Mouse (Mus musculus): Measurements from ENCODE around the gene Zg16. TPM values are rescaled to one million over a fixed set of nuclear protein-coding genes. Genes with fewer than 3 reads are reported as not detected.

Zg16 gene
- polyA plus RNA-seq, 1 experiment from 2014 or later: not detected

DNA sequence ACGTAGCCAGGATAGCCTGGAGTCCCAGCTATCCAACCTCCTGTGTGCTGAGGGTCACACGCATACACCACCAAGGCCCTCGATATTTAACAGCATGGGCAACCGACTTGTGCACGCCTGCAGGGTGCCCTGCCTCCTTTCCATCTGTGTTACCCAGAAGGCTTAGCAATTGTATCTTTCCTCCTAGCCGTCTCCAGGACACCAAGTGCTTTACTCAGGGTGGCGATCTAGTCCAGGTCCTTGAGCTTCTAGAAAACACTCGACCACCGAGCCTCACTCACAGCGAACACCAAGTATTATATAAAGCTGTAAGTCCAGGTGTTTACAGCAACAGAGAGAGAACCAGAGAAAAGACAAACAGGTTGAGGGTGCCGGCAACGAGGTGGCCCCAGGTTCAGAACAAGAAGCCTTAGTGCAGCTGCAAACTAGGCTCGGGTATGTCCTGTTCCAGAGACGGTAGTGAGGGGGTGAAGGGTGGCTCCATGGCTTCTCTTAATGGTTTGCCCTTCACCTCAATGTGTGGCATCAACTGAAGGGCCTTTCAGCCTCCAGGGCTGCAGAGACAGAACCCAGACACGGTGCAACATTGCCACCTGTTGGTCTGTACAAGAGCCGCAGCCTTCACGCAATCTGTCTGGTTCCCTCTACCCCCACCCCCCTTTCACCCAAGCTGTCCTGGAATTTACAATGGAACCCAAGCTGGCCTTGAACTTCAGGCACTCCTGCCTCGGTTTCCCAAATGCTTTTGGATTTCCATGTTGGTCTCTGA is 23.3 kb upstream of the Zg16 start:
- H3K9ac ChIP-seq (ENCODE audit: low read length): no peak overlapping the region
- no peaks in the 10 kb centered on the region for H3K36me3 ChIP-seq (ENCODE audit: control insufficient read depth, insufficient read depth, low read length)
- H3K9me3 ChIP-seq (ENCODE audit: control insufficient read depth, low read length): no peaks in the 10 kb centered on the region
- no peak overlapping the region for H3K4me3 ChIP-seq (ENCODE audit: low read depth, low read length)
- no peaks in the 10 kb centered on the region for H3K4me1 ChIP-seq (ENCODE audit: control insufficient read depth, insufficient read depth, low read length)
- DNase-seq (ENCODE audit: low spot score) (peak; percentile 81), ATAC-seq (ENCODE audit: insufficient read depth, low FRiP score, low TSS enrichment) (no peak)
- no peak overlapping the region for H3K4me2 ChIP-seq (ENCODE audit: low read depth)
- H3K27ac ChIP-seq (ENCODE audit: low read depth, low read length): no peak overlapping the region
- WGBS: 55% methylated on average over 18 of the region's 18 CpGs
- H3K27me3 ChIP-seq (ENCODE audit: control insufficient read depth, insufficient read depth, low read length): no peaks in the 10 kb centered on the region

DNA sequence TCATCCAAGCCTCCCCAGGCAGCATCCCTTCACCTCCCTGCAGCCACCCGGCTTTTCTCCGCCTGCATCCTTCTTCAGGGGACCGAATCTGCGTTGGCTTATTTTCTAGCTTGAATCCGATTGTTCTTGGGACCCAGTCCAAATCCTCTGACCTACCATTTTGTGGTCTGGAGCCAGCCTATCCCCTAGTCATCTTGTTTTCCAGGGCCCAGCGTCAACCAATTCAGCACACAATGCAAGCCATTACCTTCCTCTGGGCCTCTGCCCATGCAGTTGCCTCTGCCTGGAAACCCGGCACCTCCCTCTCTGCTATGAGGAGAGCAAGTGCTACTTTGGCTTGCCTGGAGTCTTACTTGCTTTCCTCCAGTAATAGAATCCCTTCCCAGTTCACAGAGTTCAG is 18.4 kb upstream of the Zg16 start:
- H3K27ac ChIP-seq (ENCODE audit: low read depth, low read length): no peak overlapping the region
- no peak overlapping the region for H3K4me2 ChIP-seq (ENCODE audit: low read depth)
- no peaks in the 10 kb centered on the region for H3K27me3 ChIP-seq (ENCODE audit: control insufficient read depth, insufficient read depth, low read length)
- H3K4me1 ChIP-seq (ENCODE audit: control insufficient read depth, insufficient read depth, low read length): no peaks in the 10 kb centered on the region
- no peak overlapping the region for H3K9ac ChIP-seq (ENCODE audit: low read length)
- H3K36me3 ChIP-seq (ENCODE audit: control insufficient read depth, insufficient read depth, low read length): no peaks in the 10 kb centered on the region
- no peak for ATAC-seq (ENCODE audit: insufficient read depth, low FRiP score, low TSS enrichment)
- H3K9me3 ChIP-seq (ENCODE audit: control insufficient read depth, low read length): no peaks in the 10 kb centered on the region
- H3K4me3 ChIP-seq (ENCODE audit: low read depth, low read length): no peak overlapping the region
- 74% methylated on average over 7 of the region's 7 CpGs for WGBS
- no peak for DNase-seq (ENCODE audit: low spot score)

DNA sequence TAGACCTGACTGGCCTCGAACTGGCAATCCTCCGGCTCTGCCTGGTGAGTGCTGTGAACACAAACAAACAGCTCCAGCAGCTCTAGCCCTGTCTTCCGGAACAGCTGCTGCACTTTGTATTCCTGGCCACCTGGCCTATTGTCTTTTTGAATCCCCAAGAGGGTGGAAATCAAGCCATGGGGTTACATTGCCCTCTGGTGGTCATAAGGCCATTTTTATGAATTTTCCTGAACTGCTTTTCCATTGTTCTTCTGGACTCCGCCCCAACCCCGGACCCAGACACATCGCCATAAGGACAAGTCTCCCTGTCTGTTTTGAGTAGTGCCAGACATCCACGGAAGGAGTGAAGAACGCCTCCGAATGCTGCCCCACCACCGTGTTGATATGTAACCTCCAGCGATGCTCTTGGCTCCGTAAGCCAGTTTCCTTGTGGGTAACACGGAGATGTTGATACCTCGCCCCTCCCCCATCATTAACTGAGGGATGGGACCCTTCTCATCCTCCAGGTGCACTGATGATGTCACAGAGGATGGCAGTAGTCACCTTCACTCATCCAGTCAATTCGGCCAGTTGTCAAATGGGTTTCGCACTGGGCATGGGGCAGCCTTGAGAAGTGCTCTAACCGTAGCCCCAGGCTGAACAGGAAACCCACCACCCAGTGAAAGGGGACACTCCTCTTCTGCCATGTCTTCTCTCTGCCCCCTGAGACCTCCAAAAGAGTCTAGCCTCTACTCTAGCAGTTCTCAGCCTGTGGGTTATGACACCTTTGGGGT is 17.6 kb upstream of the Zg16 start:
- peak overlapping the region; percentile 36 for H3K4me2 ChIP-seq (ENCODE audit: low read depth)
- WGBS: 19% methylated on average over 17 of the region's 17 CpGs
- H3K9me3 ChIP-seq (ENCODE audit: control insufficient read depth, low read length): no peaks in the 10 kb centered on the region
- H3K9ac ChIP-seq (ENCODE audit: low read length): peak overlapping the region; percentile 56
- no peaks in the 10 kb centered on the region for H3K4me1 ChIP-seq (ENCODE audit: control insufficient read depth, insufficient read depth, low read length)
- peak; percentile 76 for ATAC-seq (ENCODE audit: insufficient read depth, low FRiP score, low TSS enrichment)
- no peak overlapping the region; the same call in 1 of the 2 replicates for H3K27ac ChIP-seq (ENCODE audit: low read depth, low read length)
- no peaks in the 10 kb centered on the region for H3K36me3 ChIP-seq (ENCODE audit: control insufficient read depth, insufficient read depth, low read length)
- H3K27me3 ChIP-seq (ENCODE audit: control insufficient read depth, insufficient read depth, low read length): no peaks in the 10 kb centered on the region
- peak overlapping the region; percentile 24; the same call in 1 of the 2 replicates for H3K4me3 ChIP-seq (ENCODE audit: low read depth, low read length)
- DNase-seq (ENCODE audit: low spot score): peak; percentile 85

DNA sequence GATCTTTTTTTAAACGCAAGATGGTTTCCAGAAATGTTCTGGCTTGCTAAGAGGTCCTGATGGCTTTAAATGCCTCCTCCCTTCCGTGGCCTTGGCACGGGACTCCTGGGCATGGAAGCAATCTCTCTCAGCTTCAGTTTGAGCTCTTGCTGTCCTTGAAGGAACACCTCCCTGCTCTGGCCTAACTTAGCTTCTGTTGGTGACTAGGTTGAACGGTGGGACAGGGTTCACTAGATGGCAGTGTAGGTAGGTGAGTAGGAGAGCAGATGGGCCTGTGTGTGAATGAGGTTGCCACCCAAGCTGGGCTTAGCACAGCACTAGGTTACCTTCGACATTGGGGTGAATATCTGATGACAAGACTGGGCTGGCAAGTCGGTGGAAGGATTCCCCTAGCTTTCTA is 16.8 kb upstream of the Zg16 start:
- H3K4me3 ChIP-seq (ENCODE audit: low read depth, low read length): no peak overlapping the region
- ATAC-seq (ENCODE audit: insufficient read depth, low FRiP score, low TSS enrichment): no peak
- no peak overlapping the region for H3K4me2 ChIP-seq (ENCODE audit: low read depth)
- no peaks in the 10 kb centered on the region for H3K27me3 ChIP-seq (ENCODE audit: control insufficient read depth, insufficient read depth, low read length)
- WGBS: 74% methylated on average over 6 of the region's 6 CpGs
- H3K36me3 ChIP-seq (ENCODE audit: control insufficient read depth, insufficient read depth, low read length): no peaks in the 10 kb centered on the region
- no peak for DNase-seq (ENCODE audit: low spot score)
- H3K9me3 ChIP-seq (ENCODE audit: control insufficient read depth, low read length): no peaks in the 10 kb centered on the region
- H3K27ac ChIP-seq (ENCODE audit: low read depth, low read length): no peak overlapping the region
- no peaks in the 10 kb centered on the region for H3K4me1 ChIP-seq (ENCODE audit: control insufficient read depth, insufficient read depth, low read length)
- no peak overlapping the region for H3K9ac ChIP-seq (ENCODE audit: low read length)

DNA sequence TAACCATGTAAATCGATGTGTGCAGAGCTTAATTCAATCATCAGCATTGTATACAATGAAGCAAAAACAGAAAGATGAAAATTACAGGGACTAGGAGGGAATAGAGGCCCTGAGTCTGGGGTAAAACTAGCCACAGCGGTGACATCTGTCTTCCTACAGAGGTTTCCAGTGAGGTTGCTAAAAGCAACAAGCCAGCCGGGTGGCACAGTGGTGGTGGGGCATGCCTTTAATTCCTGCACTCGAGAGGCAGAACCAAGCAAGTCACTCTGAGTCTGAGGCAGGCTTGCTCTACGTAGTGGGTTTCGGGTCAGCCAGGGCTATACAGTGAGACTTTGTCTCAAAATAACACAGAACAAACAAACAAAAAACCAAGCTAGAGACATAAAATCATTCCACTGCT is 15.0 kb upstream of the Zg16 start:
- no peak overlapping the region for H3K9ac ChIP-seq (ENCODE audit: low read length)
- H3K4me3 ChIP-seq (ENCODE audit: low read depth, low read length): no peak overlapping the region
- ATAC-seq (ENCODE audit: insufficient read depth, low FRiP score, low TSS enrichment) (no peak), DNase-seq (ENCODE audit: low spot score) (no peak)
- H3K27ac ChIP-seq (ENCODE audit: low read depth, low read length): no peak overlapping the region
- no peaks in the 10 kb centered on the region for H3K9me3 ChIP-seq (ENCODE audit: control insufficient read depth, low read length)
- no peak overlapping the region for H3K4me2 ChIP-seq (ENCODE audit: low read depth)
- H3K4me1 ChIP-seq (ENCODE audit: control insufficient read depth, insufficient read depth, low read length): no peaks in the 10 kb centered on the region
- 83% methylated on average over 6 of the region's 6 CpGs for WGBS
- no peaks in the 10 kb centered on the region for H3K27me3 ChIP-seq (ENCODE audit: control insufficient read depth, insufficient read depth, low read length)
- H3K36me3 ChIP-seq (ENCODE audit: control insufficient read depth, insufficient read depth, low read length): no peaks in the 10 kb centered on the region

DNA sequence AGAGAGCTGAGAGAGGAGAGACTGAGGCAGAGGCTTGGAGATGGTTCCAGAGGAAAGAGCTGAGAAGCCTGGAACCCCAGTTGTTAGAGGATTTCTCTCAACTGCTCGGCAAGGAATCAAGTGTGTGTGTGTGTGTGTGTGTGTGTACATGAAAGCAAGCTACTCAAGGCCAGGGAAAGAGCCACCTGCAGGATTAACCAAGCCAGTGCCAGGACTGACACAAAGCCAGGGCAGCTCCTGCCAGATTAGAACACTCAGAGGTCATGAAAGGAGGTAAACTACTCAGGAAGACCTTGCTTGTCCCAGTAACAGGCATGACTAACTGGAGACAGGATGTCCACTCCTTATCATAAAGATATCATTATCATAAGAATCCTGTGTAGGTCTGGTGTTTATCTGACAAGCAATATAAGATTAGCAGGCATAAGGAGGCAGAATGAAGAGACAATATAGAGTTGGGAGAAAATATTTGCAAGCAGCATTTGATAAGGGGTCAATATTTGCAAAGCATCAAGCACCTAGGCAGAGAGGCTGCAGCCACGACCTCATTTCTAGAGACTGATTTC is 14.4 kb upstream of the Zg16 start:
- no peak overlapping the region for H3K4me2 ChIP-seq (ENCODE audit: low read depth)
- no peaks in the 10 kb centered on the region for H3K36me3 ChIP-seq (ENCODE audit: control insufficient read depth, insufficient read depth, low read length)
- DNase-seq (ENCODE audit: low spot score) (no peak), ATAC-seq (ENCODE audit: insufficient read depth, low FRiP score, low TSS enrichment) (no peak)
- H3K9ac ChIP-seq (ENCODE audit: low read length): no peak overlapping the region
- 53% methylated on average over 2 of the region's 2 CpGs for WGBS
- H3K27me3 ChIP-seq (ENCODE audit: control insufficient read depth, insufficient read depth, low read length): no peaks in the 10 kb centered on the region
- H3K27ac ChIP-seq (ENCODE audit: low read depth, low read length): no peak overlapping the region
- no peak overlapping the region for H3K4me3 ChIP-seq (ENCODE audit: low read depth, low read length)
- H3K4me1 ChIP-seq (ENCODE audit: control insufficient read depth, insufficient read depth, low read length): no peaks in the 10 kb centered on the region
- no peaks in the 10 kb centered on the region for H3K9me3 ChIP-seq (ENCODE audit: control insufficient read depth, low read length)

DNA sequence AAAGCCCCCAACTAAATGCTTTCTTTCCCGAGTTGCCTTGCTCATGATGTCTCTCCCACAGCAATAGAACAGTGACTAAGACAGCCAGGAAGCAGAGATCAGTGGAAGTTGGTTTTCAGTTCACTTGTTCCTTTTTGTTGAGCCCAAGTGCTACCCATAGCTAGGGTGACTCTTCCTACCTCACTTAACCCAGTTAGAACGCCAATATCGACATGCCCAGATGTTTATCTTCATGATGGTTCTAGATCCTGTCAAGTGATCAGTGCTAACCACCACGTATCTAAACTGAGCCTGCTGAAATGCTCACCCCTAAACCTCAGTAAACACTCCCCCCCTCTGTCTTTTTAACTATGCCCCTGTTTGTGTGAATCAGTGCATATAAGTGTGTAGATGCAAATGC is 12.4 kb upstream of the Zg16 start:
- DNase-seq (ENCODE audit: low spot score): no peak
- Histone ChIP-seq H3K4me2 (ENCODE audit: low read depth) (no peak overlapping the region), H3K9me3 (ENCODE audit: control insufficient read depth, low read length) (no peaks in the 10 kb centered on the region), H3K27ac (ENCODE audit: low read depth, low read length) (no peak overlapping the region), H3K9ac (ENCODE audit: low read length) (no peak overlapping the region), H3K27me3 (ENCODE audit: control insufficient read depth, insufficient read depth, low read length) (no peaks in the 10 kb centered on the region), H3K4me1 (ENCODE audit: control insufficient read depth, insufficient read depth, low read length) (no peaks in the 10 kb centered on the region), H3K36me3 (ENCODE audit: control insufficient read depth, insufficient read depth, low read length) (no peaks in the 10 kb centered on the region), H3K4me3 (ENCODE audit: low read depth, low read length) (no peak overlapping the region)
- no peak for ATAC-seq (ENCODE audit: insufficient read depth, low FRiP score, low TSS enrichment)
- WGBS: 92% methylated on average over 4 of the region's 4 CpGs

DNA sequence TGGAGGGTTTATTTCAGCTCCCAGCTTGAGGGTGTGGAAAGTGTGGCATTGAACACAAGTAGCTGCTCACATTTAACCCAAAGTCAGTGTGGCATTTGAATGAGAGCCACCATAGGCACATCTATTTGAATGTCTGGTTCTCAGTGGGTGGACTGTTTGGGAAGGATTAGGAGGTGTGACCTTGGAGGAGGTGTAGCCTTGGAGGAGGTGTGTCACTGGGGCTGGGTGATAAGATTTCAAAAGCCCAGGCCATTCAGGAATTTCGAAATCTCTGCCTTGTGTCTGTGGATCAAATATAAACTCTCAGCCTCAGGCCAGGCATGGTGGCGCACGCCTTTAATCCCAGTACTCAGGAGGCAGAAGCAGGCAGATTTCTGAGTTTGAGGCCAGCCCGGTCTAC is 11.8 kb upstream of the Zg16 start:
- no peaks in the 10 kb centered on the region for H3K36me3 ChIP-seq (ENCODE audit: control insufficient read depth, insufficient read depth, low read length)
- no peaks in the 10 kb centered on the region for H3K4me1 ChIP-seq (ENCODE audit: control insufficient read depth, insufficient read depth, low read length)
- ATAC-seq (ENCODE audit: insufficient read depth, low FRiP score, low TSS enrichment) (no peak), DNase-seq (ENCODE audit: low spot score) (no peak)
- 95% methylated on average over 4 of the region's 4 CpGs for WGBS
- H3K27me3 ChIP-seq (ENCODE audit: control insufficient read depth, insufficient read depth, low read length): no peaks in the 10 kb centered on the region
- H3K9me3 ChIP-seq (ENCODE audit: control insufficient read depth, low read length): no peaks in the 10 kb centered on the region
- no peak overlapping the region for H3K27ac ChIP-seq (ENCODE audit: low read depth, low read length)
- no peak overlapping the region for H3K9ac ChIP-seq (ENCODE audit: low read length)
- no peak overlapping the region for H3K4me2 ChIP-seq (ENCODE audit: low read depth)
- no peak overlapping the region for H3K4me3 ChIP-seq (ENCODE audit: low read depth, low read length)

Data from neural tube, embryonic 11.5 days (tissue).